Mouse (Mus musculus) heart, adult 2 months (tissue): ENCODE data around the gene Itm2c. TPM values are rescaled to one million over a fixed set of nuclear protein-coding genes. Genes with fewer than 3 reads are reported as not detected.

ENCODE experiments used
- DNase-seq, 2 experiments: peaks; one replicate each; pipeline ENCODE4 v3.0.0; 2021
- H3K27ac ChIP-seq: fragments of 200-600 bp; 2 replicates; pipeline ENCODE4 v1.8.1; 2022
- H3K27me3 ChIP-seq: fragments of 200-500 bp; 2 replicates; pipeline ENCODE4 v1.6.1; 2012; ENCODE audit warnings: mild to moderate bottlenecking, low read length, inconsistent platforms, mixed read lengths; ENCODE audit not compliant: control insufficient read depth, insufficient read depth
- H3K36me3 ChIP-seq: fragments of 200-500 bp; 2 replicates; pipeline ENCODE4 v1.6.1; 2012; ENCODE audit warnings: low read length, inconsistent platforms; ENCODE audit not compliant: control insufficient read depth, insufficient read depth
- H3K4me1 ChIP-seq: fragments of 200-500 bp; 2 replicates; pipeline ENCODE4 v1.6.1; 2011; ENCODE audit warnings: low read length; ENCODE audit not compliant: control insufficient read depth, insufficient read depth
- H3K4me3 ChIP-seq: fragments of 200-600 bp; 2 replicates; pipeline ENCODE4 v1.8.1; 2022
- H3K79me2 ChIP-seq: fragments of 200-500 bp; replicated peaks from 2 replicates; pipeline ENCODE4 v1.6.1; 2012; ENCODE audit warnings: mild to moderate bottlenecking, inconsistent platforms, low read length, moderate library complexity, mixed read lengths; ENCODE audit not compliant: control insufficient read depth, insufficient read depth
- H3K9ac ChIP-seq: fragments of 200-500 bp; 2 replicates; pipeline ENCODE4 v1.6.1; 2012; ENCODE audit warnings: low read depth, mild to moderate bottlenecking, control low read depth, inconsistent platforms, low read length, mixed read lengths
- CTCF ChIP-seq: fragments of 200-600 bp; IDR thresholded peaks from 2 replicates; pipeline ENCODE4 v1.8.1; 2022; ENCODE audit warnings: antibody characterized with exemption, mild to moderate bottlenecking, moderate library complexity
- EP300 ChIP-seq: fragments of 200-500 bp; IDR thresholded peaks from 2 replicates; pipeline ENCODE4 v1.6.1; 2011; ENCODE audit warnings: low read depth, low read length, control low read depth; ENCODE audit not compliant: insufficient read depth
- POLR2A ChIP-seq: fragments of 200-500 bp; IDR thresholded peaks from 2 replicates; pipeline ENCODE4 v1.6.1; 2011; ENCODE audit warnings: mild to moderate bottlenecking, low read depth, low read length, control low read depth; ENCODE audit not compliant: insufficient read depth
- WGBS: fragments of 180-500 bp; shearing (Covaris S2); methylation state at CpG from one replicate; pipeline ENCODE4 v1.1.7; 2018; 5-methylcytosine and 5-hydroxymethylcytosine counted together
- intact Hi-C: fragments of 180-260 bp; cut with DNase I; formaldehyde crosslinking; loops from one replicate; pipeline ENCODE4 v1.15.1; 2025
- polyA plus RNA-seq: library from polyadenylated mRNA; depleted of rRNA; stranded (reverse); fragments of >200 nt; gene quantifications from 2 replicates; pipeline ENCODE4 v1.2.3, GENCODE M21; 2012
- total RNA-seq, 2 experiments: library from RNA; stranded (reverse); gene quantifications; 2 replicates each; pipeline ENCODE4 v1.2.3; 2021

The Itm2c gene
- total and polyA plus RNA-seq, 3 experiments = 60.3 to 101 (median 62.0) TPM

DNA sequence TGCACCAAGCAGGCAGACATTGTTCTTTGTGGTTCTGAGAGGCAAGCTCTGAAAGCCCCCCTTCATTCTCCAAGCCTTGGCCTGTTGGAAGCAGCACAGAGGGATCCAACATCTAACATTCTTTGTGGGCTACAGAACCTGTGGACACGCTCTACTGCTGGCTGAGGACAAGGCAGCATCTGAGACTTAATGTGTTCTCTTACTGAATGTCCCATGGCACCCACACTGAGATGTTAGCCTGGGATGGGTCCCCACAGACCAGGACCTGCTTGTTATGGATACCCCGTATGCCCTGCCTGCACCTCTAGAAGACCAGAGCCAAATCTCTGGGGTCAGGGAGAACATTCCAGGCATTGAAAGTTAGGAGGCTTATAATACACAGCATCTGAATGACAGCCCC is 40.2 kb upstream of the Itm2c start:
- Histone ChIP-seq H3K27ac (no peak overlapping the region), H3K36me3 (no peaks in the 10 kb centered on the region), H3K9ac (no peak overlapping the region), H3K4me1 (no peaks in the 10 kb centered on the region), H3K79me2 (no peaks in the 10 kb centered on the region), H3K27me3 (no peaks in the 10 kb centered on the region), H3K4me3 (no peak overlapping the region)
- intact Hi-C loops = loop anchor here (1.0 to 5.0 kb wide), 4 partner anchors 41 to 1878 kb away; partner anchors contain the start of gene Itm2c
- no peak for DNase-seq
- WGBS = 86% methylated on average over 2 of the region's 2 CpGs
- TF ChIP-seq CTCF (no peak), POLR2A (no peak), EP300 (no peak)

DNA sequence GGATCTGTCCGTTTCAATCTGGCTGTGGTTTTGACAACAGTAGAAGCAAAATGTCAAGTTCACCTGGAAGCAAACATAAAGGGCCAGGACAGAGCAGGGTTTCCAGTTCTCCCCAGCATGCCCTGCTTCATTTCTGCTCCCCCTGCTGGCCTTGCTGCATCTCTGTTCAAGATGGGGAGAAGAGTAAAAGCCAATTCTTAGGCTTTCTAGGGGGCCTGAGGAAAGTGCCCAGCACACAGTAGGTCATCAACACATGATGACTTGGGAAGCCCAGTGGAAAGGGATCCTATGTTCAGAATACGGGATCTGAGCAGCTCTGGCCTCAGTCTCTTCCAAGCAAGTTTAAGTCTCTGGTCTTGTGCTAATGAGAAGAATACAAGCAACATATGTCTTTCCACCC is 39.6 kb upstream of the Itm2c start:
- Histone ChIP-seq H3K79me2 (no peaks in the 10 kb centered on the region), H3K4me3 (no peak overlapping the region), H3K36me3 (no peaks in the 10 kb centered on the region), H3K4me1 (no peaks in the 10 kb centered on the region), H3K27ac (no peak overlapping the region), H3K9ac (no peak overlapping the region), H3K27me3 (no peaks in the 10 kb centered on the region)
- intact Hi-C loops = loop anchor here (5.0 kb wide), 1 partner anchor 1878 kb away; no protein-coding TSS in a partner anchor
- TF ChIP-seq POLR2A (no peak), CTCF (no peak)
- 79% methylated on average over 2 of the region's 2 CpGs for WGBS
- no peak for DNase-seq

DNA sequence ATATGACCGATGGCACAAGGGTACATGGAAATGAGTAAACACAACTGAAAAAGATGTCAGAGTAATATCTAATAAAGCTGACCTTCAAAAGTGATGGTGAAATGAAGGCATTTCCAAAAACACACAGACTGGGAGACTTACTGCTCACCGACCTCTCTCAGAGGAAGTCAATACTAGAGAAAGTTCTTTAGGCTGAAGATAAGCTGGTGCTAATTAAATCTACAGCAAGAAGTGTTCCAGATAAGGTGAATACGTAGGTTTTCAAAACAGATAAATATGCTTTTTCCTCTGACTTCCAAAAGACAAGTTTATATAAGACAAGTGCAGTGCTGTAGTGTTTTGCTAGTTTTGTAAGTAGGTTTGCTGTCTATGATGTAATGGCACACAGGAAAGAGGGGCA is 37.8 kb upstream of the Itm2c start:
- intact Hi-C loops = no loop called here
- TF ChIP-seq POLR2A (no peak), CTCF (no peak), EP300 (no peak)
- 47% methylated on average over 3 of the region's 3 CpGs for WGBS

DNA sequence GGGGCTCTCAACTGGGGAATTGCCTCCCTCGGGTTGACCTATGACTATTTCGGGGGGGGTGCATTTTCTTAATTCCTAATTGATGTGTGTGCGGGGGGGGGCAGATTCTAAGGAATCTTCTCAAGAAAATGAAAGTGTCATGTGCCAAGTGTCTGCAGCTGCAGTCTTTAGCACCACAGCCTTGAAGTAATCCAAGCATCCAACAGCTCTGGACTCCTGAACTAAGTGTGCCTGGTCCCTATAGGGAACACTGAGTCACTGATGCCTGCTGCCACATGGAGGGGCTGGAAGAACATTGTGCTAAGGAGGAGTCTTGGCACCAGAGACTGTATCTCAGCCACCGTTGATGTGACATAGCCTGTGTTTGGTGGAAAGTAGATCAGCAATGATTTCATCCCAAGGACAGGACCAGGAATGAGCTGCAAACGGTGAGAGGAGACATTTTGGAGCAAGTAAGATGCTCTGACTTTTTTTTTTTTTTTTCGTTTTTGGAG is 36.8 kb upstream of the Itm2c start:
- Histone ChIP-seq H3K9ac (no peak overlapping the region), H3K27me3 (no peaks in the 10 kb centered on the region), H3K27ac (no peak overlapping the region), H3K36me3 (no peaks in the 10 kb centered on the region), H3K4me3 (no peak overlapping the region), H3K79me2 (no peaks in the 10 kb centered on the region), H3K4me1 (no peaks in the 10 kb centered on the region)
- WGBS = 65% methylated on average over 6 of the region's 6 CpGs
- intact Hi-C loops = no loop called here
- TF ChIP-seq CTCF (no peak), EP300 (no peak), POLR2A (no peak)
- no peak for DNase-seq

More for the DNA sequence above, 37.8 kb upstream of the Itm2c start:
- Histone ChIP-seq H3K27ac (no peak overlapping the region), H3K4me3 (no peak overlapping the region), H3K9ac (no peak overlapping the region), H3K27me3 (no peaks in the 10 kb centered on the region), H3K36me3 (no peaks in the 10 kb centered on the region), H3K79me2 (no peaks in the 10 kb centered on the region), H3K4me1 (no peaks in the 10 kb centered on the region)
- no peak for DNase-seq

DNA sequence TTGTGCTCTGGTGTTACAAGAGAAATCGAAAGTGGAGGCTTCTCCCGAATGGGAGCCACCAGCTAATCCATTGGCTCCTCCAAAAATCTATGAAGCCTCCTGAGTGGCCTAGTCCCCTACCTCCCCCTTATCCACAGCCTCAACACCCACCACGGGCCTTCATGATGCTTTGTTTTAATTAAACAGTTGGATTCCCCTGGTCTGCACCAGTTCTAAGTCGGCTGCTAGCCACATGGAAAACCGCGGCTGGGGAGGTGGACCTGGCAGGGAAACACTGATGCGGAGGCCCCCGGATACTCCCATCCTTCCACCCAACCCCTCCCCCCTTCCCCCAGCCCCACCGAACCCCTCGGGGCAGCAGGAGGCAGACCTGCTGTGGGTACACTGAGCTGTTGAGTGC is 29.7 kb upstream of the Itm2c start:
- intact Hi-C loops = no loop called here
- 69% methylated on average over 10 of the region's 10 CpGs for WGBS
- no peaks in the 10 kb centered on the region for H3K36me3 ChIP-seq
- 0 out of 2 replicates have a peak, but pooled peaks cover 2% of the 10 kb centered on the region for H3K27me3 ChIP-seq
- DNase-seq = no peak
- H3K4me1 ChIP-seq = no peaks in the 10 kb centered on the region
- no peak overlapping the region for H3K9ac ChIP-seq
- H3K79me2 ChIP-seq = no peaks in the 10 kb centered on the region
- H3K4me3 ChIP-seq = no peak overlapping the region
- no peak overlapping the region for H3K27ac ChIP-seq
- TF ChIP-seq POLR2A = no peak
- no peak for TF ChIP-seq EP300
- TF ChIP-seq CTCF = no peak

DNA sequence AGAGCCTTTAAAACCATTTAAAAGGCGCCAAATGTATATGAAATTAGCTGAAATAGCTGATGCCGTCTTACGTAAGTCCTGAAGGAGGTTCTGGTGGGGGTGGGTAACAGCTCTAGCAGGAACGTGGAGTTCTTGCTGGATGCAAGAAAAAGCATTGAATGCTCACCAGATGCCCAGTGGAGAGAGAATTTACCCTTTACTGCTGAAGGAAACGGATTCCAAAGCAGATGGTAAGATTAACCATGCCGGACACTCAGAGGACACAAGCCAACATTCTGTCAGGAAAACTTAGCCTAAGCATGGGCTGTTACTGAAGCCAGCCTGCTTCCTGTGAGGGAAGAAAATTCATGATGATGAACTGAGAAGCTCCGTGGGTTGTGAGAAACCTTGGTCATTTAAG is 24.1 kb upstream of the Itm2c start:
- H3K4me1 ChIP-seq = no peaks in the 10 kb centered on the region
- TF ChIP-seq EP300 = no peak
- TF ChIP-seq CTCF = no peak
- TF ChIP-seq POLR2A = no peak
- 70% methylated on average over 7 of the region's 7 CpGs for WGBS
- no peaks in the 10 kb centered on the region for H3K36me3 ChIP-seq
- intact Hi-C loops = no loop called here
- H3K79me2 ChIP-seq = no peaks in the 10 kb centered on the region
- no peak overlapping the region for H3K9ac ChIP-seq
- H3K27me3 ChIP-seq = 0 out of 2 replicates have a peak, but pooled peaks cover 2% of the 10 kb centered on the region
- no peak overlapping the region for H3K4me3 ChIP-seq
- DNase-seq = no peak
- no peak overlapping the region for H3K27ac ChIP-seq
